Mouse (Mus musculus) liver, postnatal 0 days (tissue): Measurements from ENCODE around the gene Rbpjl.

Source experiments
- CTCF ChIP-seq: sonication (generic); IDR thresholded peaks from 2 replicates; pipeline ENCODE4 v1.5.1; 2016; ENCODE audit warnings: antibody characterized with exemption, low read depth
- EP300 ChIP-seq: IDR thresholded peaks from 2 replicates; pipeline ENCODE4 v1.6.1; 2016; ENCODE audit warnings: antibody characterized with exemption, low read depth, mild to moderate bottlenecking

DNA sequence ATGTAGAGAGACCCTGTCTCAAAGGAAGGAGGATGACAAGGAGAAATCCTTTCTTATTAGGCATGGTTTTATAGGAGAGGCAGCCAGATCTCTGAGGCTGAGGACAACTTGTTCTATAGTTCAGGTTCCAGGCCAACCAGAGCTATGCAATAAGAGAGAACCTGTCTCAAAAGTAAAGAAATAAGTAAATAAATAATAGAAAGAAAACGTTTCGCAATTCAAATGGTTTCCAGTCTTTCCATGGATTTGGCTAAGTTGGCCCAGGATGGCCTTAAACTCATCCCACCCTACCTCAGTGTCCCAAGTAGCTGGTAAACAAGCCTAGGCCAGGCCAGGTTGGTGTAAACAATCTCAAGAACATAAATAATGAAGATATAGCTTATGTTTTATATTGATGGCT lies 41.8 kb downstream of the Rbpjl start:
- TF ChIP-seq CTCF: no peak
- peak; percentile 43; the same call in 1 of the 2 replicates for TF ChIP-seq EP300
